Mouse (Mus musculus): ENCODE measurements around the gene Gm37240. TPM values are rescaled to one million over a fixed set of nuclear protein-coding genes. Genes with fewer than 3 reads are reported as not detected.

Gene Gm37240
- polyA plus RNA-seq, 1 experiment: 0.91 TPM

DNA sequence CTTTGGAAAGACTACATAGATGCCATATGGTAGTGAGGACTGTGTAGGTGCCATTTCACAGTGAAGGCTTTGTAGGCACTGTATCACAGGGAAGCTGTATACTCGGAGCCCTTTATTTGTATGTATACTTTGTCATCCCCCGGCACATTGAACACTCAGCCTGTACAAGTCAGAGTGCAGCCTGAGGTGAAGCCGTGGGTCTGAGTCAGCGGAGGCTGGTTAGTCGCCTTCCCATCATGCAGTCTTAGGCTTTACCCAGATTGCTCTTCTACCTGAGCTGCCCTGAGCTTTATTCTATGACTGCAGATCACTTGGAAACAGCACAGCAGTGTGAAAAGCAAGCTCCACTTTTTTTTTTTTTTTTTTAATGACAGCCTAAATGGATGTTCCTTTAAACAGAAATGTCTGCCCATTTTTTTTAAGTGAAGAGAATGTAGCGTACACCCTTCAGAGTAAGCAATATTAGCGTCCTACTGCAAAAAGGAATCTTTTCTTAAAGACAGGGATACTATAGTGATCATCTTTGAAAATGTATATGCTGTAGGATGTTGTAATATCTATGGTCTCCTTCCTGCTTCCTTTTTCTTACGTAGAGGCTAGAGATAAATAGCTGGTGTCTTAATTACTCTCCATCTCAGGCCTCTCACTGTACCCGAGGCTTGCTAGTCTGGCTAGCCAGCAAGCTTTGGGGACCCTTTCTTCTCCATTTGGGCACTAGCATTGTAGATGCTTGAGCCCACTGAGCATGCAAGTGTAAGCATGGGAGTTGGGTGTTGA is 969.2 kb downstream of the Gm37240 start:
- no peaks in the 10 kb centered on the region for H3K9me3 ChIP-seq (replicated peaks; ENCODE audit: control insufficient read depth, insufficient read depth, low read length, poor library complexity, severe bottlenecking)
- H3K27me3 ChIP-seq (ENCODE audit: control insufficient read depth, insufficient read depth, low read length, poor library complexity, severe bottlenecking): no peaks in the 10 kb centered on the region
- TF ChIP-seq CTCF (IDR thresholded peaks at IDR 0.05; ENCODE audit: low read depth, low read length) (no peak), POLR2A (IDR thresholded peaks at IDR 0.05; ENCODE audit: insufficient read depth, low read length) (no peak), EP300 (IDR thresholded peaks at IDR 0.05; ENCODE audit: insufficient read depth, low read depth, low read length) (no peak)
- H3K36me3 ChIP-seq (ENCODE audit: control insufficient read depth, insufficient read depth, low read length, poor library complexity, severe bottlenecking): no peaks in the 10 kb centered on the region
- no peak overlapping the region for H3K9ac ChIP-seq (ENCODE audit: low read depth, poor library complexity, severe bottlenecking)
- no peak overlapping the region for H3K27ac ChIP-seq (ENCODE audit: insufficient read depth, low read length)
- no peak overlapping the region for H3K4me3 ChIP-seq (ENCODE audit: low read depth, low read length)
- H3K4me1 ChIP-seq (ENCODE audit: control insufficient read depth, insufficient read depth, low read length): no peaks in the 10 kb centered on the region

- Histone ChIP-seq H3K9me3 (replicated peaks; ENCODE audit: control insufficient read depth, insufficient read depth, low read length, poor library complexity, severe bottlenecking) (no peaks in the 10 kb centered on the region), H3K27ac (ENCODE audit: insufficient read depth, low read length) (no peak overlapping the region), H3K36me3 (ENCODE audit: control insufficient read depth, insufficient read depth, low read length, poor library complexity, severe bottlenecking) (no peaks in the 10 kb centered on the region), H3K4me3 (ENCODE audit: low read depth, low read length) (no peak overlapping the region), H3K27me3 (ENCODE audit: control insufficient read depth, insufficient read depth, low read length, poor library complexity, severe bottlenecking) (no peaks in the 10 kb centered on the region), H3K9ac (ENCODE audit: low read depth, poor library complexity, severe bottlenecking) (no peak overlapping the region), H3K4me1 (ENCODE audit: control insufficient read depth, insufficient read depth, low read length) (no peaks in the 10 kb centered on the region)
- no peak for TF ChIP-seq EP300 (IDR thresholded peaks at IDR 0.05; ENCODE audit: insufficient read depth, low read depth, low read length)
- no peak for TF ChIP-seq POLR2A (IDR thresholded peaks at IDR 0.05; ENCODE audit: insufficient read depth, low read length)
These were observed 973.0 kb downstream of the Gm37240 start for GRCm38 (mm10) chr3:84914284-84914683.

DNA sequence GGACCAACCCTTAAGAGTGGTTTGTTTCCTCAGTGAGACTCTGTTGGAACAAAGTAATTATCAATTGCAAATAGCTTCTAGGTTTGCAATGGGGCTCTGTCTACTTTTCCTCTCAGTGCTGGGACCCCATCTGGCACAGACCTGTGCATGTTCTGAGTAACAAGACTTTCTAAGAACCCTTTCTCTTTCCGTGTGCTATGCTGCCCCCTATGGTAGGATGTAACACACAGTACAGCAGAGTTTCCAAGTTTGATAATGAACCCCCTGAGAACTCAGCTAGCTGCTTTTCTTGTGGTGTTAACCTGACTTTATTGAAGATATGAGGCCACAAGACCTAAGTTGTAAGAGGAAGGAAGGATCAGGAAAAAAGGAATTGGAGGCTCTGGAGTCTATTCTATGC is 980.8 kb downstream of the Gm37240 start:
- TF ChIP-seq POLR2A (IDR thresholded peaks at IDR 0.05; ENCODE audit: insufficient read depth, low read length) (no peak), CTCF (IDR thresholded peaks at IDR 0.05; ENCODE audit: low read depth, low read length) (no peak), EP300 (IDR thresholded peaks at IDR 0.05; ENCODE audit: insufficient read depth, low read depth, low read length) (no peak)
- Histone ChIP-seq H3K4me1 (ENCODE audit: control insufficient read depth, insufficient read depth, low read length) (no peaks in the 10 kb centered on the region), H3K27me3 (ENCODE audit: control insufficient read depth, insufficient read depth, low read length, poor library complexity, severe bottlenecking) (no peaks in the 10 kb centered on the region), H3K9me3 (replicated peaks; ENCODE audit: control insufficient read depth, insufficient read depth, low read length, poor library complexity, severe bottlenecking) (no peaks in the 10 kb centered on the region), H3K27ac (ENCODE audit: insufficient read depth, low read length) (no peak overlapping the region), H3K36me3 (ENCODE audit: control insufficient read depth, insufficient read depth, low read length, poor library complexity, severe bottlenecking) (no peaks in the 10 kb centered on the region; the same call in 1 of the 2 replicates), H3K9ac (ENCODE audit: low read depth, poor library complexity, severe bottlenecking) (no peak overlapping the region), H3K4me3 (ENCODE audit: low read depth, low read length) (no peak overlapping the region)

- Histone ChIP-seq H3K27ac (ENCODE audit: insufficient read depth, low read length) (no peak overlapping the region), H3K27me3 (ENCODE audit: control insufficient read depth, insufficient read depth, low read length, poor library complexity, severe bottlenecking) (no peaks in the 10 kb centered on the region), H3K9me3 (replicated peaks; ENCODE audit: control insufficient read depth, insufficient read depth, low read length, poor library complexity, severe bottlenecking) (no peaks in the 10 kb centered on the region), H3K36me3 (ENCODE audit: control insufficient read depth, insufficient read depth, low read length, poor library complexity, severe bottlenecking) (no peaks in the 10 kb centered on the region), H3K4me3 (ENCODE audit: low read depth, low read length) (no peak overlapping the region), H3K9ac (ENCODE audit: low read depth, poor library complexity, severe bottlenecking) (no peak overlapping the region), H3K4me1 (ENCODE audit: control insufficient read depth, insufficient read depth, low read length) (no peaks in the 10 kb centered on the region)
- no peak for TF ChIP-seq POLR2A (IDR thresholded peaks at IDR 0.05; ENCODE audit: insufficient read depth, low read length)
- TF ChIP-seq EP300 (IDR thresholded peaks at IDR 0.05; ENCODE audit: insufficient read depth, low read depth, low read length): no peak
- no peak for TF ChIP-seq CTCF (IDR thresholded peaks at IDR 0.05; ENCODE audit: low read depth, low read length)
These were observed 989.4 kb downstream of the Gm37240 start for GRCm38 (mm10) chr3:84897952-84898351.

DNA sequence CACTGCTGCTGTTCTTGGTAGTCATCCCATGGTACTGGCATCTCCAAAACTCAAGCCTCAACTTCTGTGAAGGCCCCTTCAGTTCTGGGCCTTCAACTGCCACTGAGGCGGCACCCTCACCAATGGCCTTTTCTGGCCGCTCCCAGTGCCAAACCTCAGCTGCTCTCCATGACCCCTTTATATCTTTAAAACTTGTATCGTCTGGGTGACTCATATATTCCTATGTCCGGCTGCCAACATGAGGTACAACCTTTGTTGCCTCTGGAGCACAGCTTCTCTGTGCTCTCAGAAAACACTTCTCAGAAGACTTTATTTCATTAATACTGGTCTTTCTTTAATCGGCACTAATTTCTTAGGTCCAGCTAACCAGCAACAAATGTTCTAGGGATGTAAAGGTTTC is 996.3 kb downstream of the Gm37240 start:
- Histone ChIP-seq H3K9me3 (replicated peaks; ENCODE audit: control insufficient read depth, insufficient read depth, low read length, poor library complexity, severe bottlenecking) (no peaks in the 10 kb centered on the region), H3K4me3 (ENCODE audit: low read depth, low read length) (no peak overlapping the region), H3K27ac (ENCODE audit: insufficient read depth, low read length) (no peak overlapping the region), H3K4me1 (ENCODE audit: control insufficient read depth, insufficient read depth, low read length) (no peaks in the 10 kb centered on the region), H3K9ac (ENCODE audit: low read depth, poor library complexity, severe bottlenecking) (no peak overlapping the region), H3K36me3 (ENCODE audit: control insufficient read depth, insufficient read depth, low read length, poor library complexity, severe bottlenecking) (no peaks in the 10 kb centered on the region; the same call in 1 of the 2 replicates), H3K27me3 (ENCODE audit: control insufficient read depth, insufficient read depth, low read length, poor library complexity, severe bottlenecking) (no peaks in the 10 kb centered on the region)
- no peak for TF ChIP-seq POLR2A (IDR thresholded peaks at IDR 0.05; ENCODE audit: insufficient read depth, low read length)
- no peak for TF ChIP-seq EP300 (IDR thresholded peaks at IDR 0.05; ENCODE audit: insufficient read depth, low read depth, low read length)
- TF ChIP-seq CTCF (IDR thresholded peaks at IDR 0.05; ENCODE audit: low read depth, low read length): no peak

DNA sequence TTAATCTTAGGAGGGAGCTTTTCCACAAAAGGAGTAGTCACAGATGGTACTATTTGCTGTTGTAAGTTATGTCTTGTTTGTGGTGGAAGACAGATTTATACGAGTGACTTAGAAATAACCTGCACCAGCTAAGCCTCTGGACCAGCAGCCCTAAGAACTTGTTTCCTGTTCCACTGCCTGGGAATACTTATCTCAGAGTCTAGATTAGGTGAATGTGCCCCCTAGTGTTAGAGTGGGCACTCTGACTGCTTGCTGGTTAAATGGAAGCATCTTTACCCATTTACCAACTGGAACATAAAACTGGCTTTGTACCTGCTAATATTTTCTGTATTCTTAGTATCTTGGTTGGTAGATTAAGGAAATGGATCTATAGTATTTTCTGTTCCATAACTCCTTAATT is 997.7 kb downstream of the Gm37240 start:
- Histone ChIP-seq H3K4me1 (ENCODE audit: control insufficient read depth, insufficient read depth, low read length) (no peaks in the 10 kb centered on the region), H3K4me3 (ENCODE audit: low read depth, low read length) (no peak overlapping the region), H3K9ac (ENCODE audit: low read depth, poor library complexity, severe bottlenecking) (no peak overlapping the region), H3K36me3 (ENCODE audit: control insufficient read depth, insufficient read depth, low read length, poor library complexity, severe bottlenecking) (no peaks in the 10 kb centered on the region; the same call in 1 of the 2 replicates), H3K27me3 (ENCODE audit: control insufficient read depth, insufficient read depth, low read length, poor library complexity, severe bottlenecking) (no peaks in the 10 kb centered on the region), H3K27ac (ENCODE audit: insufficient read depth, low read length) (no peak overlapping the region), H3K9me3 (replicated peaks; ENCODE audit: control insufficient read depth, insufficient read depth, low read length, poor library complexity, severe bottlenecking) (no peaks in the 10 kb centered on the region)
- TF ChIP-seq CTCF (IDR thresholded peaks at IDR 0.05; ENCODE audit: low read depth, low read length) (no peak), POLR2A (IDR thresholded peaks at IDR 0.05; ENCODE audit: insufficient read depth, low read length) (no peak), EP300 (IDR thresholded peaks at IDR 0.05; ENCODE audit: insufficient read depth, low read depth, low read length) (no peak)

Measured in ES-Bruce4 (cell line).